Mouse (Mus musculus) liver, adult 2 months (tissue): ENCODE measurements around the gene Spsb3. TPM values are rescaled to one million over a fixed set of nuclear protein-coding genes. Genes with fewer than 3 reads are reported as not detected.

Experiments
- DNase-seq: peaks from one replicate; pipeline ENCODE4 v3.0.0-alpha.2; 2011; ENCODE audit warnings: low read depth, low spot score; ENCODE audit errors: extremely low read depth
- H3K27ac ChIP-seq: fragments of 200-500 bp; replicated peaks from 2 replicates; pipeline ENCODE4 v1.5.1; 2012; ENCODE audit warnings: low read depth, mild to moderate bottlenecking, control low read depth, inconsistent platforms, low read length; ENCODE audit not compliant: insufficient read depth
- H3K27me3 ChIP-seq: fragments of 200-500 bp; 2 replicates; pipeline ENCODE4 v1.6.1; 2012; ENCODE audit warnings: mild to moderate bottlenecking, moderate library complexity, low read length, inconsistent platforms; ENCODE audit not compliant: control insufficient read depth, insufficient read depth
- H3K36me3 ChIP-seq: fragments of 200-500 bp; 2 replicates; pipeline ENCODE4 v1.6.1; 2012; ENCODE audit warnings: low read length, inconsistent platforms; ENCODE audit not compliant: control insufficient read depth, insufficient read depth
- H3K4me1 ChIP-seq: fragments of 200-500 bp; 2 replicates; pipeline ENCODE4 v1.6.1; 2011; ENCODE audit warnings: low read length; ENCODE audit not compliant: control insufficient read depth, insufficient read depth
- H3K4me3 ChIP-seq: fragments of 200-500 bp; 2 replicates; pipeline ENCODE4 v1.5.1; 2011; ENCODE audit warnings: low read depth, mild to moderate bottlenecking, control low read depth, low read length, moderate library complexity; ENCODE audit not compliant: insufficient read depth
- H3K79me2 ChIP-seq: fragments of 200-500 bp; 2 replicates; pipeline ENCODE4 v1.6.1; 2012; ENCODE audit warnings: inconsistent platforms, mild to moderate bottlenecking, low read length, moderate library complexity; ENCODE audit not compliant: control insufficient read depth, insufficient read depth
- H3K9ac ChIP-seq: fragments of 200-500 bp; 2 replicates; pipeline ENCODE4 v1.6.1; 2012; ENCODE audit warnings: low read depth, mild to moderate bottlenecking, control low read depth, inconsistent platforms, low read length
- CTCF ChIP-seq: fragments of 200-500 bp; IDR thresholded peaks from 2 replicates; pipeline ENCODE4 v1.5.1; 2011; ENCODE audit warnings: low read depth, low read length, control low read depth
- POLR2A ChIP-seq: fragments of 200-500 bp; IDR thresholded peaks from 2 replicates; pipeline ENCODE4 v1.6.1; 2011; ENCODE audit warnings: low read length, control low read depth; ENCODE audit not compliant: insufficient read depth; ENCODE audit errors: extremely low read depth
- WGBS: fragments of 180-500 bp; shearing (Covaris S2); methylation state at CpG from one replicate; pipeline ENCODE4 v1.1.7; 2018; 5-methylcytosine and 5-hydroxymethylcytosine counted together
- polyA plus RNA-seq: library from polyadenylated mRNA; depleted of rRNA; stranded (reverse); fragments of >200 nt; gene quantifications from 2 replicates; pipeline ENCODE4 v1.2.3, GENCODE M21; 2012
- total RNA-seq: library from RNA; depleted of rRNA; stranded (reverse); fragments of >200 nt; gene quantifications from 2 replicates; pipeline ENCODE4 v1.2.3, GENCODE M21; 2014

Gene Spsb3
- total and polyA plus RNA-seq, 2 experiments, result 8.7 to 42.4 TPM

DNA sequence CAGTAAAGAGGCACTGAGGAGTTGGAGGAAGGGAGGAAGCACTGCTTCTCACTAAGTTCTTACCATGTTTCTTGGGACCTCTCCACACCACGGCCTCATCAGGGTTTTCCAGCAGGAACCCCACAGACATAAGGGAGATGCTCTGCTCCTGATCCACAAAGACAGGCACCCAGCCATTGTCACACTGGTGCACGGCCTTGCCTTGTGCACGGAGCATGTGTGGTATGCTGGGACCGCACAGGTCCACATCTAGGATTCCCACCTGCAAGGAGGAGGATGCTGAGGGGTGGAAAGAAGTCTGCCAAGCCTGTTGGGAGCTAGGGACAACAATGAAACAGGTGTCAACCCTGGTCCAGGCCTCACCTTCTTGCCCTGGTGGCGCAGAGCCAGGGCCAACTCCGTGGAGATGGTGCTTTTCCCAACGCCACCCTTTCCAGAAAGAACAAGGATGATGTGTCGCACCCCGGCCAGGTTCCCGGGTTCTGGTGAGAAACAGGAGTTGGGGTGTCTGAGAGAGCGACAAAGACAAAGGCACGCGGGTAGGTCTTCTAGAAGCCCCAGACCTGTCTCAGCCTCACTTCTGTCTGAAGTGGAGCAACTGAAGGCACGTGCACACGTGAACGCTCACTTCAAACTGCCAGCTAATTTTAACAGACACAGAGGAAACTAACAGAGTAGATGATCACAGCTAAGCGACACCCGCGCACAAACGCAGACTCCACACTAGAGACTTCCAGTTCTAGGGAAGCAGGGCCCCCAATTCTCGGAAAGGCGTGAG lies 898 bp upstream of the Spsb3 start:
- WGBS, result 16% methylated on average over 22 of the region's 22 CpGs
- H3K79me2 ChIP-seq, result peaks cover 29% of the 10 kb centered on the region
- peak overlapping the region; percentile 66 for H3K4me3 ChIP-seq
- peak overlapping the region; percentile 72 for H3K9ac ChIP-seq
- H3K27me3 ChIP-seq, result no peaks in the 10 kb centered on the region
- no peak for DNase-seq
- no peak for TF ChIP-seq CTCF
- TF ChIP-seq POLR2A, result no peak
- H3K36me3 ChIP-seq, result peaks cover 2% of the 10 kb centered on the region; the same call in 1 of the 2 replicates
- no peak overlapping the region; the same call in 1 of the 2 replicates for H3K27ac ChIP-seq
- peaks cover 38% of the 10 kb centered on the region for H3K4me1 ChIP-seq

DNA sequence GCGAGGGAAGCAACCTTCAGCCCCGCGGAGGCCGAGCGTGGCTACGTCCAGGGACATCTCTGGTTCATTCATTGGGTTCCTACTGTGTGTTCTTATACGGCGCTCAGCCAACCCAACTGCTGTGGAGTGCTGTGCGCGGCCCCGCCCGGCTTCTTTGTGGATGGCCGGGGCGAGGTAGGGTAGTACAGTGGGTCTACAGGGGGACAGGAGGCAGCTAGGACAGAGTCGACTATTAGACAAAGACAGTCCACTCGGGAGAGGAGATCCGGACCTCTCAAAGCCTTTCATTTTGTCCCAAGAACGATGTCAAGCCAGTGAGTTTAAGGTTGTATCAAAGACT lies 459 bp downstream of the Spsb3 start:
- WGBS, result under 1% methylated on average over 18 of the region's 18 CpGs
- Histone ChIP-seq H3K79me2 (peaks cover 17% of the 10 kb centered on the region; the same call in 1 of the 2 replicates), H3K4me3 (peak overlapping the region; percentile 55), H3K9ac (peak overlapping the region; percentile 63), H3K27me3 (no peaks in the 10 kb centered on the region), H3K36me3 (no peaks in the 10 kb centered on the region; the same call in 1 of the 2 replicates), H3K27ac (peak overlapping the region; percentile 36), H3K4me1 (peaks cover 27% of the 10 kb centered on the region)
- TF ChIP-seq CTCF (no peak), POLR2A (no peak)
- DNase-seq, result no peak

DNA sequence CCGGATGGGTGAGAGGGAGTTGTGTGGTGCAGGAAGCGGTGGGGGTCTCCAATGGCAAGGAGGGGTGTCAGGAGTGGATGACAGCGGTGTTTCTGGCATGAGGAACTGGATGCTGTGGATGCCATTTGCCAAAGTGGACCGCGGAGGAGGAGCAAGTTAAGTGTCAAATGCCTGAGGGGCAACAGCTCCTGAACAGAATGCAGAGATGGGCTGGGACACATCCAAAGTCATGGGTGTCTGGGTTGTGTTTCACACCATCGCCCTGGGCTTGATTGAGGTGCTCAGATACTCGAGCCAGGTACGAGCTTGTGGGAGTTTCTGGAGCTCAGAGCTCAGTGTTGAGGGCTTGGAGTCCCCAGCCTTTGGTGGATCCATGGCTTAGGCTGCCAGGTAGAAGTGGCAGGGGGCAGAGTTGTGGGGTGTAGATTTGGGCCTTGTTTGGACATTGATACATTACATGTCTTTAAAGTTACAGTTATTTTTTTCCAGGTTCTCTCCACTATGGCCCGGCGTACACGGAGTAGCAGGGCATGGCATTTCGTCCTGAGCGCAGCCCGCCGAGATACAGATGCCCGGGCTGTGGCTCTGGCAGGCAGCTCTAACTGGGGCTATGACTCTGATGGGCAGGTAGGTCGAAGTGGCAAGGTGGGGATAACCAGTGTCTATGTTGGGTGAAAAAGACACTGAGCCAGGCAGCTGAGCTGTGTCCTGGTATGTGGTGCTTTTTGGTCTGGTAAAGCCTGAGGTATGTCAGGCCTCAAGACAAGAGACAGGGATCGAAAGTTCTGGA lies 1.0 kb downstream of the Spsb3 start:
- 45% methylated on average over 18 of the region's 18 CpGs for WGBS
- H3K36me3 ChIP-seq, result peaks cover 3% of the 10 kb centered on the region; the same call in 1 of the 2 replicates
- H3K79me2 ChIP-seq, result peaks cover 15% of the 10 kb centered on the region; the same call in 1 of the 2 replicates
- peak overlapping the region; percentile 36 for H3K27ac ChIP-seq
- peak overlapping the region; percentile 55 for H3K4me3 ChIP-seq
- no peak for DNase-seq
- peaks cover 22% of the 10 kb centered on the region for H3K4me1 ChIP-seq
- H3K27me3 ChIP-seq, result no peaks in the 10 kb centered on the region
- H3K9ac ChIP-seq, result peak overlapping the region; percentile 63
- TF ChIP-seq POLR2A (0 out of 2 replicates have a peak, but pooled peaks have one; percentile 3), CTCF (no peak)

DNA sequence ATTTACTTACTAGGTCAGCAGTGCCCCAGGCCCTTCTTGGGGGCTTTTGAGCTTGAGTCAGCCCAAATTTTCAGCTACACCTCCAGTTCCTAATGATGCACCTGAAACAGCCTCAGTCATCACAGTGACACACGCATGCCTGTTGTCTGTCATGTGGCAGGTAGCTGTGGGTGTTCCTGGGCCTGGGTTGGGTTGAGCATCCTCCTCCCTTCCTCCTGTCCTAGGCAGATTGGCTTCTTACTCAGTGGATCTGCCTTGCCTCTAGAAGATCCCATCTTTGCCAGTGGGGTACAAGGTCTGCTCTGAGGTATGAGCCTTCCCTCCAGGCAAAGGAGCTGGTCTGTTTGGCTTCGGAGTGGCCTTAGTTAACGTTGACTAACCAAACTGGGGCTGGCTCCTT lies 2.4 kb downstream of the Spsb3 start:
- Histone ChIP-seq H3K79me2 (peaks cover 15% of the 10 kb centered on the region; the same call in 1 of the 2 replicates), H3K4me1 (peaks cover 24% of the 10 kb centered on the region), H3K9ac (no peak overlapping the region), H3K27me3 (no peaks in the 10 kb centered on the region), H3K27ac (no peak overlapping the region), H3K4me3 (no peak overlapping the region), H3K36me3 (peaks cover 3% of the 10 kb centered on the region; the same call in 1 of the 2 replicates)
- no peak for TF ChIP-seq POLR2A
- TF ChIP-seq CTCF, result no peak
- 77% methylated on average over 3 of the region's 3 CpGs for WGBS
- DNase-seq, result no peak

DNA sequence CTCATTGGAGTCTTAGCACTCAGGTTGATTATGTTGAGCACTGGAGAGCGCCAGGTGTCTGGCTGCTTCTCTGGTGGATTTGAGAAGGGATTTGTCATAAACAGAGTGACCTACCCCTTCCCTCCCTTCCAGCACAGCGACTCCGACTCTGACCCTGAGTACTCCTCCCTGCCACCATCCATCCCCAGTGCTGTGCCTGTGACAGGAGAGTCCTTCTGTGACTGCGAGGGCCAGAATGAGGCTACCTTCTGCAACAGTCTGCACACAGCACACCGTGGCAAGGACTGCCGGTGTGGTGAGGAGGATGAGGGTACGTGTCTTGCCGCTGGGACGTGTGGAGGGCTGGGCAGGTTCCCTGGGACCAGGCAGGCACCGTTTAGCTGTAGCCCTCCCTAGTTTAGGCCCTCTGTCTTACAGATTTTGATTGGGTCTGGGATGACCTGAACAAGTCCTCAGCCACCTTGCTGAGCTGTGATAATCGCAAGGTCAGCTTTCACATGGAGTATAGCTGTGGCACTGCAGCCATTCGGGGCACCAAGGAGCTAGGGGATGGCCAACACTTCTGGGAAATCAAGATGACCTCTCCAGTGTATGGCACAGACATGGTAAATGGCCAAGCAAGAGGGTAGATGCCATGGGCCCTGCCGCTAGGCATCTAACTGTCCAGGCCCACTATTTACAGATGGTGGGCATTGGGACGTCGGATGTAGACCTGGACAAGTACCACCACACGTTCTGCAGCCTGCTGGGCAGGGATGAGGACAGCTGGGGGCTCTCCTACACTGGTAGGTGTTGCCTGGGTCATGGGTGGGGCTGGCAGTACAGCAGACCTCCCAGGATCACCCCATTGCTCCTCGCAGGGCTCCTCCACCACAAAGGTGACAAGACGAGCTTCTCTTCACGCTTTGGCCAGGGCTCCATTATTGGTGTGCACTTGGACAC lies 4.0 kb downstream of the Spsb3 start:
- H3K27me3 ChIP-seq, result no peaks in the 10 kb centered on the region
- H3K79me2 ChIP-seq, result peaks cover 18% of the 10 kb centered on the region; the same call in 1 of the 2 replicates
- peaks cover 3% of the 10 kb centered on the region; the same call in 1 of the 2 replicates for H3K36me3 ChIP-seq
- TF ChIP-seq POLR2A (no peak), CTCF (no peak)
- DNase-seq, result no peak
- peaks cover 26% of the 10 kb centered on the region for H3K4me1 ChIP-seq
- H3K9ac ChIP-seq, result no peak overlapping the region
- H3K27ac ChIP-seq, result no peak overlapping the region
- WGBS, result 88% methylated on average over 19 of the region's 19 CpGs
- no peak overlapping the region for H3K4me3 ChIP-seq
